Mouse (Mus musculus) midbrain, embryonic 16.5 days (tissue): ENCODE data around the gene Hspb7. TPM values are rescaled to one million over a fixed set of nuclear protein-coding genes. Genes with fewer than 3 reads are reported as not detected.

Experiments used
- ATAC-seq: fragments of 200-750 bp; cut with Nextera tagmentation; 2 replicates; pipeline ENCODE4 v1.8.0; 2017; ENCODE audit warnings: moderate TSS enrichment
- H3K27ac ChIP-seq: fragments of 300-500 bp; sonication (generic); 2 replicates; pipeline ENCODE4 v1.5.1; 2014; ENCODE audit warnings: mild to moderate bottlenecking, low read length, mixed read lengths
- H3K27me3 ChIP-seq: fragments of 300-500 bp; sonication (generic); 2 replicates; pipeline ENCODE4 v1.6.1; 2014; ENCODE audit warnings: low read depth, low read length, mixed read lengths; ENCODE audit not compliant: control insufficient read depth, insufficient read depth
- H3K36me3 ChIP-seq: fragments of 300-500 bp; sonication (generic); 2 replicates; pipeline ENCODE4 v1.6.1; 2014; ENCODE audit warnings: mild to moderate bottlenecking, low read length, moderate library complexity, mixed read lengths; ENCODE audit not compliant: control insufficient read depth, insufficient read depth
- H3K4me1 ChIP-seq: fragments of 300-500 bp; sonication (generic); 2 replicates; pipeline ENCODE4 v1.6.1; 2014; ENCODE audit warnings: mild to moderate bottlenecking, low read length, mixed read lengths; ENCODE audit not compliant: control insufficient read depth, insufficient read depth
- H3K4me2 ChIP-seq: fragments of 300-500 bp; sonication (generic); 2 replicates; pipeline ENCODE4 v1.6.1; 2014; ENCODE audit warnings: mild to moderate bottlenecking, low read length, mixed read lengths
- H3K4me3 ChIP-seq: fragments of 300-500 bp; sonication (generic); 2 replicates; pipeline ENCODE4 v1.5.1; 2014; ENCODE audit warnings: low read depth, mild to moderate bottlenecking, low read length, moderate library complexity, mixed read lengths
- H3K9ac ChIP-seq: fragments of 300-500 bp; sonication (generic); 2 replicates; pipeline ENCODE4 v1.6.1; 2014; ENCODE audit warnings: low read depth, low read length, mixed read lengths
- H3K9me3 ChIP-seq: fragments of 300-500 bp; sonication (generic); replicated peaks from 2 replicates; pipeline ENCODE4 v1.6.1; 2014; ENCODE audit warnings: mild to moderate bottlenecking, low read length, mixed read lengths; ENCODE audit not compliant: control insufficient read depth, poor library complexity, severe bottlenecking
- WGBS: fragments of 180-500 bp; shearing (Covaris S2); extraction: QIAGEN DNeasy Blood & Tissue Kit; methylation state at CpG from one replicate; pipeline ENCODE4 v1.1.7; 2014; 5-methylcytosine and 5-hydroxymethylcytosine counted together
- polyA plus RNA-seq: library from polyadenylated mRNA; unstranded; fragments of >200 nt; fragmentation: Nextera tagmentation; extraction: Ambion mirVana; gene quantifications from 2 replicates; pipeline ENCODE4 v1.2.1, GENCODE M21; 2015

Hspb7 gene
- polyA plus RNA-seq, 1 experiment from 2014 or later: not detected

DNA sequence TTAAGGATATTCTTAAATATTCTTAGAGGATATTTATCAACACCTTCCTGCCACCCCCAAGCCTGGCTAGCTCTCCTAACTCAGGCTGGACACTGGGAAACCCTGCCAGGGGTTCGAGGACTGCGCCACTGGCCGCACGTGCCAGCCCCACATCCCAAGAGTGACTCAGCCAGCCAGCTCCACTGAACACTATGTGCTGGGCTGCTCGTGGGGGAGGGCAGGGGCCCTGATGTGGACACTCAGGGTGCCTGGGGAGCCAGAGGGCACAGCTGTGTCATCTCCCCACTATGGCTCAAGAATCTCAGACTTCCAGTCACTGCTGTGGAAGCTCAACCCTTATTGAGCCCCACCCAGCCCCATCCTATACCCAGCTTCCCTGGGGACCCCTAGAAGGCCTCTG is 2.7 kb downstream of the Hspb7 start:
- H3K27me3 ChIP-seq: peaks cover 3% of the 10 kb centered on the region; the same call in 1 of the 2 replicates
- H3K36me3 ChIP-seq: no peaks in the 10 kb centered on the region
- no peak for ATAC-seq
- H3K4me2 ChIP-seq: no peak overlapping the region
- no peak overlapping the region for H3K27ac ChIP-seq
- H3K4me1 ChIP-seq: peaks cover 11% of the 10 kb centered on the region
- H3K9ac ChIP-seq: no peak overlapping the region
- no peak overlapping the region for H3K4me3 ChIP-seq
- 84% methylated on average over 5 of the region's 5 CpGs for WGBS
- H3K9me3 ChIP-seq: no peaks in the 10 kb centered on the region

DNA sequence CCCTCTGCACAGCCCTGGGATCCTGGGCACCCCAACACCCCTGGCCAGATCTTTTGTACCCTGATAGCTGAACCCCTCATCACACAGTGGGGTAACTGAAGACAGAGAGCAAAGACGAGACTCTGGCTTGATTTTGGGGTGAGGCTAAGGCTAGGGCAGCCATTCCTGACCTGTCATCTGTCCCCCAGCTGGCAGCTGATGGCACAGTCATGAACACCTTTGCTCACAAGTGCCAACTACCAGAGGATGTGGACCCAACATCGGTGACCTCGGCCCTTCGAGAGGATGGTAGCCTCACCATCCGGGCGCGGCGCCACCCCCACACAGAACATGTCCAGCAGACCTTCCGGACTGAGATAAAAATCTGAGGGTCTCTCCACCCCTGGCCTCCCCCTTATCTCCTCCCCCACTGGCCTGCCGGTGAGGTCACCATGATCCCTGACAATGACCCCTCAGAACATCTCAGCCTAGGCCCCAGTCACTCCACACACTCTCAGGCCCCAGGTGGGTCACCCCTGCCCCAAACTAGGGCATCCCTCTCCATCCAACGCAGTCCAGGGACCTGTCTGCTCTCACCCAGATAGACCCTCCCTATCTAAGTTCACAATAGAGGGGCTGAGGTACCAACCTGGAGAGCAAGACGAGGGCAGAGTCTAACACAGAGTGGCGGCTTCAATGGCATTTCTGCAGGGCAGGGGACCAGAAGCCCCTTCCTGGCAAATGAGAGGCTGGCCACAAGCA is 3.3 kb downstream of the Hspb7 start:
- Histone ChIP-seq H3K4me1 (peaks cover 11% of the 10 kb centered on the region), H3K4me3 (no peak overlapping the region), H3K27ac (no peak overlapping the region), H3K9ac (no peak overlapping the region), H3K27me3 (peaks cover 3% of the 10 kb centered on the region; the same call in 1 of the 2 replicates), H3K9me3 (no peaks in the 10 kb centered on the region), H3K36me3 (no peaks in the 10 kb centered on the region), H3K4me2 (no peak overlapping the region)
- no peak for ATAC-seq
- WGBS: 88% methylated on average over 13 of the region's 13 CpGs

DNA sequence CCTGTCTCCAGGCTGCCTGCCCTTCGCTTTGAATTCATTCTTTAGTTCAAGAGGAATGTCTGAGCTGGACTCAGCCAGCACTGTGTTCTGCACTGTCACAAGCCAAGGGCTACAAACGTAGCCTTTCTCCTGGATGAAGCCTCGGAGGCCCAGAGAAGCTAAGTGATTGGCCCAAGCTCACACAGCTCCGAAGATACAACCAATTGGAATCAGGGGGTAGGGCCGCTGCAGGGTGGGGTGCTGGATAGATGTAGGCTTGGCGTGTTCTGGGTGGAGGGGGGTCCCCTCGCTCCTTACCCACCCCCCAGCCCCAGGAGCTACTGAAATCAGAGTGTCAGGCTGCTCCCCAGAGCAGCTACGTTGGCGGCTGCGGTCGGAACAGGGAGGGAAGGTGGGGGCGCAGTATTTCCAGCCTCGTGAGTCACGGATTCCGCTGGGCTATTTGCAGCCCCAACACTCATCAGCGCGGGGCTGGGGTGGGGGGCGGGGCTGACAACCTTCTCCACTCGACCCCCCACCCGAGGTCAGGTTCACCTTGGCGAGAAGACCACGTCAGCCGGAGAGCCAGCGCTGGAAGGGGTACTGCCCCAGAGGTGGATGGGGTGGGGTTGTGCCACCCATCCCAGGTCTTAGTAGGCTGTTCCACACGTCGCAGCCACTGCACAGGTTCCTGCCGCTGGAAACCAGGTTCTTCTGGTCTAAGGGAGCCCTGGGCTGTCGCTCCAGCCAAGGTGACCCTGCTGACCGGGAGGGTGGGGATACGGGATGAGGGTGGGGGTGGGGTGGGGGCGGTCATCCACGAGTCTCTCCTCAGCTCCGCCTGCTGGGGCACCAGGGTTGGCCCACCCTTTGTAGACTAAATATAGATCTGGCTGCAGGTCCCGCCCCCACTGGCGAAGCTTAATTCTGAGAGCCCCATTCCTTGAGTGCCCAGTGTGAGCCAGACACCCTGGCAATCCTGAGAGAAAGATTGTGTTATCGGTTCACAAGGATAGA is 5.2 kb downstream of the Hspb7 start:
- no peaks in the 10 kb centered on the region for H3K9me3 ChIP-seq
- H3K36me3 ChIP-seq: no peaks in the 10 kb centered on the region
- peak overlapping the region; percentile 4 for H3K27ac ChIP-seq
- H3K4me1 ChIP-seq: peaks cover 11% of the 10 kb centered on the region
- H3K9ac ChIP-seq: peak overlapping the region; percentile 72
- peak; percentile 95 for ATAC-seq
- H3K4me2 ChIP-seq: peak overlapping the region; percentile 81
- H3K4me3 ChIP-seq: peak overlapping the region; percentile 52
- peaks cover 3% of the 10 kb centered on the region; the same call in 1 of the 2 replicates for H3K27me3 ChIP-seq
- WGBS: 3% methylated on average over 36 of the region's 36 CpGs

DNA sequence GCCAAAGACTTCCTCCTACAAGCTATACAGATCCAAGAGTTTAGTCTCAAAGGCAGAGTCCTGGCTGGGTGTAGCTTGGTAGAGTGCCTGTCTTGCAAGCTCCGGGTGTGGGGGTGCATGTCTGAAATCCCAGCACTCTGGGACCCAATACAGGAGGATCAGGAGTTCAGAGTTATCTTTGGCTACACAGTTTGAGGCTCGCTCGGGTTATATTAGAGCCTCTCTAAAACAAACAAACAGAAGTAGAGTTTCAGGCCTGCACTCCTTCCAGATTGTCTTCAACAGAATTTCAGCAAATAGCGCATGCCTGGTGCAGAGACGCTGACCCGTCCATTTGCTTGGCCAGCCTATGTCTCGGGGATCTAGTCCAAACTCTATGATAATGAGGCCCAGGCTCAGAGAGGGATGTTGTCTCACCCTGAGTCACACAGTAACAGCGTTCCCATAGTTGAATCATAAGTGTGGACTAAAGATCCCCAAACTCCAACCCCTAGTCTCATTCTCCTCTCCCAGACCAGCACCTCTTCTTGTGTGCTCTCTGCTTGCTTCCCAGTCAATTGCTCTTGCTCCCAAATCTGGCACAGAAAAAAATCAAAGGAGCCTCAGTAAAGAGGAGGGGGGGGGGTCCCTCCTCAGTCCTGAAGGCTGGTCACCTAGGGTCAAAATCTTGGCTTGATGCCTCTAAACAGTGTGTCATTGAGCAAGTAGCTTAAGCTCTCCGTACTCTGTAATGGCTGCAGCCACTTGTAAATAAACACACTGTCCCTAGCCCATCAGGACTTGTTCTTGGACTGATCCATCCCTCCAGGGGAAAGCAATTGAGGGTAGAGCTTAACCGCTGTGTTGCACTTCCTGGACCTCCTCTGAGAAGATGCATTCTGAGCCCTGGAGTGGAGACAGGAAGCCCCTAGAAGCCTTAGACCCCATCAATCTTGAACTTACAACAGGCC is 6.5 kb downstream of the Hspb7 start:
- no peak overlapping the region for H3K27ac ChIP-seq
- peaks cover 11% of the 10 kb centered on the region for H3K4me1 ChIP-seq
- H3K36me3 ChIP-seq: no peaks in the 10 kb centered on the region
- H3K9me3 ChIP-seq: no peaks in the 10 kb centered on the region
- peak overlapping the region; percentile 81; the same call in 1 of the 2 replicates for H3K4me2 ChIP-seq
- H3K9ac ChIP-seq: no peak overlapping the region
- H3K27me3 ChIP-seq: peaks cover 3% of the 10 kb centered on the region; the same call in 1 of the 2 replicates
- no peak for ATAC-seq
- H3K4me3 ChIP-seq: no peak overlapping the region
- 87% methylated on average over 10 of the region's 10 CpGs for WGBS

DNA sequence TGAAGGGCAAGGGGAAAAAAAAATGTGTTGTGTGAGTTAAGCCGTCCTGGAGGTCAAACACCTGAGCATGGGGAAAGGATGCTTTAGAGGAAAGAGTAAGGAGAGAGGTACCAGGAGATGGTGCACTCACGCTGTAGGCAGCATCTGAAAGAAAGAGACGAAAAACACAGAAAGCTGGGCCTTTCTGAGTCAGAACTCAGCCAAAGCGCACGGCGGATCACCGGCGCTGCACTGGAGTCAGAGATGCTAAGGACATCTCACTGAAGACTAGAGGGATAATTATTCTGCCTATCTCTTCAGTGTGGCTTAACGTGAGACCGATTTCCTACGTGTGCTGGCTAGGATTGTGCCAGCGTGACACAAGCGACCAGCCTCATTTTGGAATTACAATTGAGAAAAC is 7.3 kb downstream of the Hspb7 start:
- no peak for ATAC-seq
- WGBS: 86% methylated on average over 13 of the region's 13 CpGs
- no peak overlapping the region for H3K4me2 ChIP-seq
- H3K9ac ChIP-seq: no peak overlapping the region
- H3K27me3 ChIP-seq: peaks cover 3% of the 10 kb centered on the region; the same call in 1 of the 2 replicates
- H3K4me1 ChIP-seq: peaks cover 11% of the 10 kb centered on the region
- H3K27ac ChIP-seq: no peak overlapping the region
- no peaks in the 10 kb centered on the region for H3K36me3 ChIP-seq
- no peaks in the 10 kb centered on the region for H3K9me3 ChIP-seq
- H3K4me3 ChIP-seq: no peak overlapping the region

DNA sequence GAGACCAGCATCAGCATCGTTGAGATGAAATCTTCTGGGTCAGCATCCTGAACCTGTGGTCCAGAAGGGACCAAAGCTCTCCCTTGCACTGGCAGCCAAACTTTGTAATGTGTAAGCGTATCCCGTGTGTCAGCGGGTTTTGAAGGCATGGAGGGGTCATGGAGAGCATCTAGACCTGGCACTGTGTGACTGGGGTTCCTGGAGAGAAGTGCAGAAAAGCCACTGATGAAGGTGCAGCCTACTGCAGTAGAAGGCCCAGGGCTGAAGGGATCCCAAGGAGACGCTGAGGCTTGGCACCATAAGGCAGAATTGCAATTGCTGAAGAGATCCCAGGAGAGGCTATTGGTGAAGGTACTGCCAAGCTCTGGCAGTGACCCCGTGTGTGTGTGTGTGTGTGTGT is 8.8 kb downstream of the Hspb7 start:
- peaks cover 3% of the 10 kb centered on the region; the same call in 1 of the 2 replicates for H3K27me3 ChIP-seq
- no peak for ATAC-seq
- H3K27ac ChIP-seq: no peak overlapping the region
- no peak overlapping the region for H3K4me2 ChIP-seq
- 90% methylated on average over 6 of the region's 6 CpGs for WGBS
- no peak overlapping the region for H3K9ac ChIP-seq
- H3K4me1 ChIP-seq: peaks cover 11% of the 10 kb centered on the region
- no peak overlapping the region for H3K4me3 ChIP-seq
- H3K36me3 ChIP-seq: no peaks in the 10 kb centered on the region
- no peaks in the 10 kb centered on the region for H3K9me3 ChIP-seq

DNA sequence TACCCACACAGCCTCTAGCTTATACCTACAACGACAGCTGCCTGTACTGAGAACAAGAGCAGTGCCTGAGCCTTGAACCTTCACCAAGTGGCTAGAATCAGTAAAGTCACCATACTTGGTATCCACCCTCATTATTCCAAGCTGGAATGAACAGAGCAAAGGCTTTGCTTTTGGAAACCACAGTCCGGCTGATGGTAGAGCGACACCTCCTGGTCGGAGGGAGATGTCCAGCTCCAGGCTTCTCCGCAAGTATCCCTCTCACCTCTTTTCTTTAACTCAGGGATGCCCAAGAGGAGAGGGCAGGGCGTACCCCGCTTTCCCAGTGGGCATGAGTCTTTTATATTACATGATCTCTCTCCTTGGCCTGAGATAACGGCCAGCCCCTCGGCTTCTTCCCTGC is 9.3 kb downstream of the Hspb7 start:
- Histone ChIP-seq H3K27me3 (peaks cover 2% of the 10 kb centered on the region; the same call in 1 of the 2 replicates), H3K27ac (no peak overlapping the region), H3K9me3 (no peaks in the 10 kb centered on the region), H3K4me2 (no peak overlapping the region), H3K4me3 (no peak overlapping the region), H3K36me3 (no peaks in the 10 kb centered on the region), H3K9ac (no peak overlapping the region), H3K4me1 (peaks cover 11% of the 10 kb centered on the region)
- 48% methylated on average over 9 of the region's 9 CpGs for WGBS
- no peak for ATAC-seq

DNA sequence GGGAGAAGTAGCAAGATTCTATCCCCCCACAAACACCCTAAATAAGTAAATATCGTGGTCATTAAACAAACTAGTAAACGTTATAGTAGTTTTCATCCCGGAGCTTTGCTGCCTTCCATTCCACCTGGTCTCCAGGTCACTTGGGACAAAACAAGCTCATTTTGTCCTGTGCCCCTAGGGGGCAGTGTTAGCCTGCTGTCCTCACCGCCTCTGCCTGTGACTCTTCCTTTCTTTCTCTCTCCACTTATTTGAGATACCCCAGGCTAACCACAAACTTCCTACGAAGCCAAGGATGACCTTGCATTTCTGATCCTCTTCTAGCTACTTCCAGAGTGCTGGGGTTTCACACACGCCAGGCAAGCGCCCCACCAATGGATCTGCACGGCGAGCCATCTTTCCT is 10.4 kb downstream of the Hspb7 start:
- Histone ChIP-seq H3K4me1 (peaks cover 5% of the 10 kb centered on the region; the same call in 1 of the 2 replicates), H3K9me3 (no peaks in the 10 kb centered on the region), H3K27me3 (no peaks in the 10 kb centered on the region; the same call in 1 of the 2 replicates), H3K9ac (no peak overlapping the region), H3K27ac (no peak overlapping the region), H3K4me3 (no peak overlapping the region), H3K4me2 (no peak overlapping the region), H3K36me3 (no peaks in the 10 kb centered on the region)
- 42% methylated on average over 9 of the region's 9 CpGs for WGBS
- no peak for ATAC-seq
